Mouse (Mus musculus) spleen, adult 2 months (tissue): ENCODE data around the gene Lgals8. TPM values are rescaled to one million over a fixed set of nuclear protein-coding genes. Genes with fewer than 3 reads are reported as not detected.

Source experiments
- DNase-seq, 2 experiments: peaks; one replicate each; pipeline versions ENCODE4 v3.0.0 to v3.0.0-alpha.2; 2012 to 2021; ENCODE audit warnings: low spot score in 2 of 2, low read depth in 1 of 2
- H3K27ac ChIP-seq: fragments of 200-500 bp; 2 replicates; pipeline ENCODE4 v1.5.1; 2012; ENCODE audit warnings: low read length, inconsistent platforms; ENCODE audit not compliant: insufficient read depth
- H3K27me3 ChIP-seq: fragments of 200-500 bp; 2 replicates; pipeline ENCODE4 v1.6.1; 2012; ENCODE audit warnings: mild to moderate bottlenecking, moderate library complexity, low read length, inconsistent platforms; ENCODE audit not compliant: control insufficient read depth, insufficient read depth
- H3K36me3 ChIP-seq: fragments of 200-500 bp; 2 replicates; pipeline ENCODE4 v1.6.1; 2012; ENCODE audit warnings: mild to moderate bottlenecking, low read length, inconsistent platforms; ENCODE audit not compliant: control insufficient read depth, insufficient read depth
- H3K4me1 ChIP-seq: fragments of 200-500 bp; 2 replicates; pipeline ENCODE4 v1.6.1; 2011; ENCODE audit warnings: inconsistent platforms; ENCODE audit not compliant: control insufficient read depth, insufficient read depth, insufficient read length
- H3K4me3 ChIP-seq: fragments of 200-500 bp; 2 replicates; pipeline ENCODE4 v1.5.1; 2011; ENCODE audit warnings: mild to moderate bottlenecking, inconsistent platforms; ENCODE audit not compliant: insufficient read depth, insufficient read length; ENCODE audit errors: extremely low read depth
- CTCF ChIP-seq: fragments of 200-500 bp; IDR thresholded peaks from 2 replicates; pipeline ENCODE4 v1.5.1; 2011; ENCODE audit warnings: mild to moderate bottlenecking, inconsistent platforms; ENCODE audit not compliant: insufficient read depth, insufficient read length, insufficient replicate concordance; ENCODE audit errors: extremely low read depth
- POLR2A ChIP-seq: fragments of 200-500 bp; IDR thresholded peaks from 2 replicates; pipeline ENCODE4 v1.6.1; 2011; ENCODE audit warnings: low read depth, low read length, inconsistent platforms
- WGBS: fragments of 180-500 bp; shearing (Covaris S2); methylation state at CpG from one replicate; pipeline ENCODE4 v1.1.7; 2018; 5-methylcytosine and 5-hydroxymethylcytosine counted together
- polyA plus RNA-seq: library from polyadenylated mRNA; depleted of rRNA; stranded (reverse); fragments of >200 nt; gene quantifications from 2 replicates; pipeline ENCODE4 v1.2.3, GENCODE M21; 2012

Lgals8 gene
- polyA plus RNA-seq, 1 experiment: 23.5 TPM

GRCm38 (mm10) chr13:12461730-12462119 is 3.0 kb downstream of the Lgals8 start:
- TF ChIP-seq CTCF: no peak
- no peak for TF ChIP-seq POLR2A
- 7% methylated on average over 7 of the region's 7 CpGs for WGBS
- H3K36me3 ChIP-seq: peaks cover 9% of the 10 kb centered on the region
- no peak for DNase-seq
- H3K27me3 ChIP-seq: no peaks in the 10 kb centered on the region
- H3K27ac ChIP-seq: peak overlapping the region; percentile 35; the same call in 1 of the 2 replicates
- peak overlapping the region; percentile 93 for H3K4me3 ChIP-seq
- H3K4me1 ChIP-seq: no peaks in the 10 kb centered on the region

DNA sequence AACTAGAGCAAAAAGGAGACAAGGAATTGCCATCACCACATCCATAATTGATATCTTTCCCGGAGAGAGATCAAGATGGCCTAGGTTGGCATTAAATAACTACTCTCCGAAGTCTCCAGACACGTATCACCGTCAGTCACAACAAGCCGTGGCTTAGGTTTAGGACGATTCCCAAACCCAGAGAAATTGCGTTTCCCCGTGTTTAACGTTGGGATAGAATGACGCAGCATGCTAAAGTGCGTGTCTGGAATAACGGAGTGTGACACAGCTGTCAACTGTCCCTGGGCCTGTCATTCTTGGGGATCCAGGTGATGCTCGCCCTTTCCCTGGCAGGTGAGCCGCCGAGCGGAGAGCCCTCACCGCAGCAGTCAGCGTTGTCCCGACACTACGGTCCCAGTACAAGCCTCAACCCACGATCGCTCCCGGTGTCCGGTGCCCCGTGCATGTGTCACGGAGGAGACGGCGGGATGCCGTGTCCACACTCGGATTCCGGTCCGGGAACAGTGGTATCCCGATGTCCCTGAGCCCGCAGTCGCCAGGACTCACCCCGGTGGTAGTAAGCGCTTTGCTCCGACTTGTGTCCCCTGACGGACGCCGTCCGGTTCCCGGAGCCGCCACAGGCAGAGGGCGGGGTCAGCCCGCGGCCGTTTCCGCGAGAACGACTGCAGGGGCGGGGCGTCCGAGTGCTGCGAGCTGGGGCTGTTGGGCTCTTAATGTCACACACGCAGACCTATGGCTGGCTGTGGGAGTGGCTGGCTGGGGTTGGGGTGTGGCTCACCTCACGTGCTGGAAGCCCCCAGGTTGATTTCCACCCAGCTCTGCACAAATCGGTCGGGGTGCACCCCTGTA is 3.6 kb downstream of the Lgals8 start:
- no peaks in the 10 kb centered on the region for H3K4me1 ChIP-seq
- WGBS: under 1% methylated on average over 59 of the region's 59 CpGs
- TF ChIP-seq CTCF (no peak), POLR2A (peak; percentile 23)
- H3K4me3 ChIP-seq: peak overlapping the region; percentile 93
- peaks cover 10% of the 10 kb centered on the region for H3K36me3 ChIP-seq
- peak overlapping the region; percentile 80 for H3K27ac ChIP-seq
- H3K27me3 ChIP-seq: no peaks in the 10 kb centered on the region
- peak; percentile 78 to 96 for DNase-seq

DNA sequence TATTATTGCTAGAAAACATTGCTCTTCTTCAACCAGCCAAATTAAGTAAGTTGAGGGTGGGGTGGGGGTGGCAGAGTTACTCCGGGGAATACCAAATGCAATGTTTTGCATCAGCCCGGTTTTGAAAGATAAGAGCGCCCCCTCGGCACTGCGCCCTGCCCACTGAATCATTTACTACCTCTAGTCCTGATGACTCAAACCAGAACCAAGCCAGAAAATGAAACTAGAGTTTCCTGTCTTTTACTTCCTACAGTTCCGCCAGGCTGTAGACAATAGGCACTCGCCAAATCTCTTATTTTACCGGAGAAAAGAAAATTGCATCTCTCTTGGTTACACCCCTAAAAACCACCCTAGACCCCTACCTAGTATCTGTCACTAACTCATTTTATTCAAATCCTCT is 4.3 kb downstream of the Lgals8 start:
- DNase-seq: peak; percentile 80 to 82
- Histone ChIP-seq H3K36me3 (peaks cover 14% of the 10 kb centered on the region), H3K27ac (peak overlapping the region; percentile 80), H3K4me3 (peak overlapping the region; percentile 93), H3K27me3 (no peaks in the 10 kb centered on the region), H3K4me1 (no peaks in the 10 kb centered on the region)
- under 1% methylated on average over 8 of the region's 8 CpGs for WGBS
- TF ChIP-seq POLR2A (no peak), CTCF (peak; percentile 13; the same call in 1 of the 2 replicates)

DNA sequence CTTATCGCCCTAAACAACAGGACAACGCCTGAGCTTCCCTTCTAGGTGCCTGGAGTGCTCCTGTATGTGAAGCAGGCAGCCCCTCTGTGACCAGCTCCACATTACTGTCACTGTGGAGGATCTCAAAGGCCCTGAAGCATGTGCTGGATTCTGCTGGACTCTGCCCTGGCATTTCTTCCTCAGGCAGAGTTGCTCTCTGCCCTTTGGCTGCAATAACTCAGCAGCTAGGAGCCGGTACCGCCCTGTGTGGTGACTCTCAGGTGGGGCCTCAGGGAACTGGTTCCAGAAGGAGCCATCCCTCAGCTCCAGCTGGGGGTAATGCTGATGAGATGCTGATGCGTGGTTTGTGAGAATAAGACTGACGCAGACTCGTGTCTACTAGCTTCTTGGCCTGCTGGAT is 8.0 kb downstream of the Lgals8 start:
- Histone ChIP-seq H3K4me1 (no peaks in the 10 kb centered on the region), H3K36me3 (peaks cover 40% of the 10 kb centered on the region), H3K4me3 (no peak overlapping the region), H3K27me3 (no peaks in the 10 kb centered on the region), H3K27ac (no peak overlapping the region)
- no peak for DNase-seq
- TF ChIP-seq CTCF (no peak), POLR2A (no peak)
- 92% methylated on average over 7 of the region's 7 CpGs for WGBS

DNA sequence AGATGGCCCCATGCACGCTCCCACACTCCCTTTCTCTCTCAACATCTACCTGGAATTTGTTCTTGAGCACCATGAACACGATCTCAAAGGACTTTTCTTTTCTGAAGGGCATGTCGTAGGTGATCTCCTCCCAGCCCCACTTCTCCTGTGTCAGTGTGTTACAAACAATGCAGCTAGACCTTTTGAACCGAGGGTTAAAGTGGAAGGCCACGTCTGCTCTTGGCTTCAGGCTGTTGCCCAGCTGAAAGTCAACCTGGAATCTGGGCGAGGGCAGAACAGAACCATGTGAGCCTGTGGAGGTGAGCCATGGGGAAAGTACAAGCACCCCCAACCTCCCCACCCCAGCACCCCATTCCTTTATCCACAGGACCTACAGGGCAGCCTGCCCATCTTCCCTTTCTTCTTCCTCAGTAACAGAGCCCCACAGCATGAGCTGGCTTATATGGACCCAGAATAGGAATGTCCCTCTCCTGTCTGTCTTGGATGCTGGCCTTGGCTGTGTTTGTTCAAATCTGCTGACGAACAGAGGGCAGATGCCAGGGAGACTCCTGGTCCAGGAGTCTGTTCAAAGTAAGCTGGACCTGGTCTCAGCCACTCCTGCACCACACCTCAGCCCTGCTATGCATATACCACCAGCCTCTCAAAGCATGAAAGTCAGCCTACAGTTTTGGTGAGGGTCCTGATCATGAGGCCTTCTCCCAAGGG is 9.9 kb downstream of the Lgals8 start:
- peaks cover 42% of the 10 kb centered on the region for H3K36me3 ChIP-seq
- 92% methylated on average over 7 of the region's 7 CpGs for WGBS

DNA sequence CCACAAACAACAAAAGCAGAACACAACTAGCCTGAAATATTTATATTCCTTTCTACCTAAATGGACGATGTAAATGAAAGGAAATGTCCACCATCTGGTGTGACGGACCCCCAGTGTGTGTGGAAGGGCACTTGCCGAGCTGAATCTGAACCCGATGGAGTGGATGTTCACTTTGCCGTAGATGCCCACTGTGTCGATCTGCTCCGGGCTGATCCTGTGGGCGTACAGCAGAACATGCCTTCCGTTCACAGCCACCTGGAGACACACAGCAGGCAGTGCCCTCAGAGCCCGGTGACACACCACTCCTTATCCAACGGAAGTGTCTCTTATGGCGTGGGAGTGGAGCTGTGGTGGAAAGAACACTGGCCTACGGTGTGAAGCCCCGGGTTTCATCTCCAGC is 11.6 kb downstream of the Lgals8 start:
- H3K27ac ChIP-seq: no peak overlapping the region
- no peak for DNase-seq
- no peaks in the 10 kb centered on the region for H3K27me3 ChIP-seq
- WGBS: 96% methylated on average over 14 of the region's 14 CpGs
- H3K4me1 ChIP-seq: no peaks in the 10 kb centered on the region
- no peak overlapping the region for H3K4me3 ChIP-seq
- H3K36me3 ChIP-seq: peaks cover 42% of the 10 kb centered on the region
- TF ChIP-seq CTCF (no peak), POLR2A (no peak)

More for the DNA sequence above, 9.9 kb downstream of the Lgals8 start:
- no peak overlapping the region for H3K4me3 ChIP-seq
- H3K27me3 ChIP-seq: no peaks in the 10 kb centered on the region
- H3K27ac ChIP-seq: no peak overlapping the region
- TF ChIP-seq CTCF: no peak
- no peak for TF ChIP-seq POLR2A
- no peak for DNase-seq
- H3K4me1 ChIP-seq: no peaks in the 10 kb centered on the region
